Mouse (Mus musculus) MEL (cell line): ENCODE measurements around the gene Cdk18. TPM values are rescaled to one million over a fixed set of nuclear protein-coding genes. Genes with fewer than 3 reads are reported as not detected.

Experiments used
- DNase-seq: peaks from one replicate; pipeline ENCODE4 v3.0.0; 2011; ENCODE audit warnings: low read depth, low spot score
- H3K27ac ChIP-seq: 2 replicates; pipeline ENCODE4 v1.5.1; 2012; ENCODE audit warnings: low read depth, mild to moderate bottlenecking, control low read depth, low read length, moderate library complexity; ENCODE audit not compliant: control insufficient read depth
- H3K27me3 ChIP-seq, 2 experiments: fragments of 150-350 bp in 1 of 2; sonication (generic) in 1 of 2; 2 replicates each; pipeline ENCODE4 v1.6.1; 2012; ENCODE audit warnings: low read length in 2 of 2, mild to moderate bottlenecking in 2 of 2, improper control_type of control experiment in 1 of 2, moderate library complexity in 1 of 2; ENCODE audit not compliant: insufficient read depth in 2 of 2, control insufficient read depth in 1 of 2
- H3K36me3 ChIP-seq, 2 experiments: 2 replicates each; pipeline ENCODE4 v1.6.1; 2012 to 2014; ENCODE audit warnings: low read length in 2 of 2, improper control_type of control experiment in 1 of 2, inconsistent platforms in 1 of 2, mild to moderate bottlenecking in 1 of 2; ENCODE audit not compliant: insufficient read depth in 2 of 2, control insufficient read depth in 1 of 2
- H3K4me1 ChIP-seq, 2 experiments: fragments of 150-350 bp in 1 of 2; sonication (generic) in 1 of 2; 2 replicates each; pipeline ENCODE4 v1.6.1; 2012; ENCODE audit warnings: low read length in 2 of 2, improper control_type of control experiment in 1 of 2, mild to moderate bottlenecking in 1 of 2; ENCODE audit not compliant: insufficient read depth in 2 of 2, control insufficient read depth in 1 of 2
- H3K4me3 ChIP-seq, 2 experiments: fragments of 150-350 bp in 1 of 2; sonication (generic) in 1 of 2; 2 replicates each; pipeline ENCODE4 v1.5.1; 2012; ENCODE audit warnings: low read depth in 2 of 2, low read length in 2 of 2, mild to moderate bottlenecking in 2 of 2, moderate library complexity in 2 of 2, control low read depth in 1 of 2, improper control_type of control experiment in 1 of 2; ENCODE audit not compliant: control insufficient read depth in 1 of 2, insufficient read depth in 1 of 2
- H3K79me2 ChIP-seq: 2 replicates; pipeline ENCODE4 v1.6.1; 2012; ENCODE audit warnings: mild to moderate bottlenecking, low read length, moderate library complexity; ENCODE audit not compliant: control insufficient read depth, poor library complexity, insufficient read depth
- H3K9ac ChIP-seq: 2 replicates; pipeline ENCODE4 v1.6.1; 2012; ENCODE audit warnings: low read depth, mild to moderate bottlenecking, control low read depth, low read length, moderate library complexity; ENCODE audit not compliant: control insufficient read depth, poor library complexity, severe bottlenecking
- H3K9me3 ChIP-seq: fragments of 150-350 bp; sonication (generic); replicated peaks from 2 replicates; pipeline ENCODE4 v1.6.1; 2012; ENCODE audit warnings: mild to moderate bottlenecking, low read length, improper control_type of control experiment, moderate library complexity; ENCODE audit not compliant: insufficient read depth
- BHLHE40 ChIP-seq: IDR thresholded peaks from 2 replicates; pipeline ENCODE4 v1.6.1; 2012; ENCODE audit warnings: low read depth, mild to moderate bottlenecking, inconsistent platforms, low read length, improper control_type of control experiment, borderline replicate concordance
- CHD1 ChIP-seq: IDR thresholded peaks from 2 replicates; pipeline ENCODE4 v1.6.1; 2012; ENCODE audit warnings: low read depth, mild to moderate bottlenecking, inconsistent platforms, low read length, improper control_type of control experiment
- CHD2 ChIP-seq: IDR thresholded peaks from 2 replicates; pipeline ENCODE4 v1.6.1; 2011; ENCODE audit warnings: low read length, improper control_type of control experiment
- CTCF ChIP-seq, 3 experiments: IDR thresholded peaks in 2 of 3; conservative IDR thresholded peaks in 1 of 3; 2 replicates each; pipeline ENCODE4 v1.5.1; 2011 to 2012; ENCODE audit warnings: low read length in 3 of 3, low read depth in 2 of 3, mild to moderate bottlenecking in 2 of 3, improper control_type of control experiment in 1 of 3, inconsistent platforms in 1 of 3, mixed read lengths in 1 of 3, moderate library complexity in 1 of 3; ENCODE audit not compliant: control insufficient read depth in 1 of 3, insufficient read depth in 1 of 3, poor library complexity in 1 of 3, severe bottlenecking in 1 of 3
- ELF1 ChIP-seq: IDR thresholded peaks from 2 replicates; pipeline ENCODE4 v1.6.1; 2014; ENCODE audit warnings: low read depth, mild to moderate bottlenecking, inconsistent platforms, low read length, improper control_type of control experiment, moderate library complexity
- EP300 ChIP-seq, 2 experiments: IDR thresholded peaks; 2 replicates each; pipeline ENCODE4 v1.6.1; 2011; ENCODE audit warnings: improper control_type of control experiment in 2 of 2, low read length in 2 of 2, low read depth in 1 of 2, mild to moderate bottlenecking in 1 of 2
- JUND ChIP-seq: IDR thresholded peaks from 2 replicates; pipeline ENCODE4 v1.6.1; 2011; ENCODE audit warnings: low read depth, mild to moderate bottlenecking, improper control_type of control experiment, low read length
- KAT2A ChIP-seq: conservative IDR thresholded peaks from 2 replicates; pipeline ENCODE4 v1.6.1; 2012; ENCODE audit warnings: low read depth, low read length, improper control_type of control experiment, inconsistent platforms
- MAX ChIP-seq: IDR thresholded peaks from 2 replicates; pipeline ENCODE4 v1.6.1; 2011; ENCODE audit warnings: low read length, improper control_type of control experiment
- MXI1 ChIP-seq: IDR thresholded peaks from 2 replicates; pipeline ENCODE4 v1.6.1; 2011; ENCODE audit warnings: mild to moderate bottlenecking, low read depth, low read length, improper control_type of control experiment
- MYB ChIP-seq: IDR thresholded peaks from 2 replicates; pipeline ENCODE4 v1.6.1; 2011; ENCODE audit warnings: mild to moderate bottlenecking, low read depth, low read length, improper control_type of control experiment
- NRF1 ChIP-seq: IDR thresholded peaks from 2 replicates; pipeline ENCODE4 v1.6.1; 2014; ENCODE audit warnings: low read depth, mild to moderate bottlenecking, inconsistent platforms, low read length, improper control_type of control experiment, moderate library complexity; ENCODE audit not compliant: poor library complexity, insufficient read depth, severe bottlenecking
- RAD21 ChIP-seq: IDR thresholded peaks from 2 replicates; pipeline ENCODE4 v1.6.1; 2011; ENCODE audit warnings: mild to moderate bottlenecking, low read depth, low read length, improper control_type of control experiment
- RCOR1 ChIP-seq: IDR thresholded peaks from 2 replicates; pipeline ENCODE4 v1.6.1; 2012; ENCODE audit warnings: low read depth, mild to moderate bottlenecking, inconsistent platforms, low read length, improper control_type of control experiment
- TCF12 ChIP-seq: IDR thresholded peaks from 2 replicates; pipeline ENCODE4 v1.6.1; 2014; ENCODE audit warnings: low read depth, mild to moderate bottlenecking, inconsistent platforms, low read length, improper control_type of control experiment, moderate library complexity
- ZKSCAN1 ChIP-seq: IDR thresholded peaks from 2 replicates; pipeline ENCODE4 v1.6.1; 2012; ENCODE audit warnings: low read depth, mild to moderate bottlenecking, inconsistent platforms, low read length, improper control_type of control experiment, moderate library complexity
- ZMIZ1 ChIP-seq: IDR thresholded peaks from 2 replicates; pipeline ENCODE4 v1.6.1; 2012; ENCODE audit warnings: low read depth, mild to moderate bottlenecking, inconsistent platforms, low read length, improper control_type of control experiment, moderate library complexity
- ZNF384 ChIP-seq: IDR thresholded peaks from 2 replicates; pipeline ENCODE4 v1.6.1; 2012; ENCODE audit warnings: low read depth, mild to moderate bottlenecking, inconsistent platforms, low read length, improper control_type of control experiment
- polyA plus RNA-seq, 2 experiments: library from polyadenylated mRNA; stranded (reverse) in 1 of 2; unstranded in 1 of 2; fragments of >175 nt in 1 of 2; fragments of >200 nt in 1 of 2; gene quantifications; 2 replicates each; pipeline versions ENCODE4 v1.2.1 to v1.2.4; 2012; ENCODE audit warnings: low replicate concordance in 2 of 2, low read depth in 1 of 2; ENCODE audit not compliant: insufficient read length in 2 of 2, insufficient read depth in 1 of 2, missing spikeins in 1 of 2
- total RNA-seq: library from RNA; depleted of rRNA; stranded (reverse); fragments of 300-350 nt; gene quantifications from 2 replicates; pipeline ENCODE4 v1.2.3, GENCODE M21; 2012

Cdk18 gene
- total and polyA plus RNA-seq, 3 experiments = 1.3 to 15.7 TPM; not detected in 1

DNA sequence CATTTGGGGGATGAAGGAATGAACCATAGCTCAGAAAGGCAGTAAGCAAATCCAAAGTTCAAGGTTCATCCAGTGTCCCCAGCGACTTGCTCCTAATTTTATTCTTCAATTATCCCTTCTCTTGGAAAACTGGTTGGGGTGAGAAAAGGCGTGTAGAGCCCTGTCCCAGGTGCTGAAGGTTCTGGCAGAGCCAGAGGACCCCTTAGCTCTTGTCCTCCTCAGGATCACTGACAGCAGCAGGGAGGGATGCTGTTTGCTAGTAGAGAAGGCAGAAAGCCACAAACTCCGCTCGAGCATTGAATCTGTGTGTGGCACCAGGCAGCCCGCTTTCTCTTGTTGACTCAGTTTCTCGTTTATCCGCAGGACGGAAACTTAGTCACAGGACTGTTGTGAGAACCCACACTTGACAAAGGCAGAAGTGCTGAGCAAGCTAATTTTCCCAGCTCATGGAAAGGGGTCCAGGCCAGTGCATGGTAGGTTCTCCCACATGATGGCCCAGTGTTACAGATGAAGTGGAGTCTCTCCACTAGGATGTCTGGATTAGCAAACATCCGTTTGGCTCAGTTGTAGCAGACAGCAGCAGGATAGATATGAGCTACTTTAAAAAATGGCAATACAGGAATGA is 49.1 kb upstream of the Cdk18 start:
- H3K4me3 ChIP-seq = no peak overlapping the region
- no peaks in the 10 kb centered on the region for H3K79me2 ChIP-seq
- H3K27me3 ChIP-seq = peaks cover 0 to 4% of the 10 kb centered on the region in 2 experiments; a peak in 3 of 4 replicates

DNA sequence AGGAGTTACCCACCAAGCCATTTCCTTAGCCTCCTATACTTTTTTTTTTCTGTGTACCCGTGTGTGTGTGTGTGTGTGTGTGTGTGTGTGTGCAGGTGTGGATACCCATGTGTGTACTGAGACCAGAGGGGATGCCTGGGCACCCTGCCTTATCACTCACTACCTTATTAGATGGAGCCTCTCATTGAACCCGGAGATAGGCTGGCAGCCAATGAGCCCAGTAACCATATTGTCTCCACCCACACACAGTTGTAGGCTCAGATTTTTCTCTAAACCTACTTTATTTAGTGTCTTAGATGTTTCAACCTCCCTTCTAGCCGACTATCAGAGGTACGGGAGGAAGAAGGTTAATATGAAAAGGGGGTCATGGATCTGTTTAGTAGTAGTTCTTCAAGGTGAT is 46.8 kb upstream of the Cdk18 start:
- H3K9me3 ChIP-seq = no peaks in the 10 kb centered on the region
- peaks cover 7 to 8% of the 10 kb centered on the region in 2 experiments for H3K27me3 ChIP-seq
- H3K36me3 ChIP-seq = no peaks in the 10 kb centered on the region
- H3K79me2 ChIP-seq = no peaks in the 10 kb centered on the region
- H3K9ac ChIP-seq = no peak overlapping the region
- no peak overlapping the region for H3K4me3 ChIP-seq
- DNase-seq = no peak
- H3K4me1 ChIP-seq = no peaks in the 10 kb centered on the region
- no peak overlapping the region for H3K27ac ChIP-seq
- TF ChIP-seq EP300 (IDR thresholded peaks at IDR 0.05; ENCODE audit: low read depth in 1 of 2, low read length in 2 of 2) (0 out of 4 replicates have a peak, but pooled peaks of 1 of the 2 experiments have one; percentile 18), TCF12 (peak; percentile 9; the same call in 1 of the 2 replicates), ZNF384 (no peak)

More for the DNA sequence above, 49.1 kb upstream of the Cdk18 start:
- TF ChIP-seq EP300 (IDR thresholded peaks at IDR 0.05; ENCODE audit: low read depth in 1 of 2, low read length in 2 of 2) (no peak), ZMIZ1 (no peak), JUND (no peak), BHLHE40 (no peak), RCOR1 (no peak), CHD1 (no peak), KAT2A (no peak), ZNF384 (no peak), MAX (no peak)
- Histone ChIP-seq H3K9ac (no peak overlapping the region), H3K4me1 (no peaks in the 10 kb centered on the region), H3K36me3 (no peaks in the 10 kb centered on the region), H3K9me3 (no peaks in the 10 kb centered on the region), H3K27ac (no peak overlapping the region)
- DNase-seq = peak; percentile 12

DNA sequence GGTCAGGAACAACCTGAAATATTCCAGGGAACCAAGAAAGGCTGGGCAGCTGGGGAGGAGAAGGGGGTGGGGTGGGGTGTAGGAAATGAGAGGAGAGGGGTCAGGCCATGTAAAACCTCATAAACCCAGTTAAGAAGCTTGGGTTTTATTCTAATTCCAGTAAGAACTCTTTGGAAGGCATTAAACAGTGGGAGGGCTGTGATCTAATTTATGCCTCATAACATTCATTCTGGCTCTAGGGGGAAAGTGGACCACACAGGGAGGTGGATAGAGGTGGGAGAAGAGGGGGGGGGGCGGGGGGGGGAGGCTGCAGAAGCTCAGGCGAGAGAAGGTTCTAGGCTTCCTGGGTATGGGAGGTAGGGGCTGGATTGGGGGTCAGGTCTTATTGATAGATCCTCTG is 32.1 kb upstream of the Cdk18 start:
- peaks cover 0 to 7% of the 10 kb centered on the region in 2 experiments; a peak in 1 of 4 replicates for H3K4me1 ChIP-seq
- no peak for DNase-seq
- TF ChIP-seq MXI1 = no peak
- TF ChIP-seq CHD2 = no peak
- no peak for TF ChIP-seq RAD21
- no peak for TF ChIP-seq CTCF (IDR thresholded peaks at IDR 0.05 in 2 of 3, conservative IDR thresholded peaks at IDR 0.05 in 1 of 3; ENCODE audit: control insufficient read depth in 1 of 3, insufficient read depth in 1 of 3, low read depth in 2 of 3, low read length in 3 of 3, poor library complexity in 1 of 3, severe bottlenecking in 1 of 3)
- TF ChIP-seq ZMIZ1 = no peak
- no peak for TF ChIP-seq ELF1
- no peak for TF ChIP-seq CHD1
- no peak for TF ChIP-seq NRF1
- no peak for TF ChIP-seq ZKSCAN1
- no peak for TF ChIP-seq MAX
- no peak for TF ChIP-seq MYB
- H3K36me3 ChIP-seq = no peaks in the 10 kb centered on the region; a peak in 1 of 4 replicates
- H3K9ac ChIP-seq = no peak overlapping the region
- peaks cover 17 to 32% of the 10 kb centered on the region in 2 experiments for H3K27me3 ChIP-seq
- H3K27ac ChIP-seq = no peak overlapping the region
- H3K4me3 ChIP-seq = no peak overlapping the region
- no peaks in the 10 kb centered on the region for H3K79me2 ChIP-seq
- H3K9me3 ChIP-seq = no peaks in the 10 kb centered on the region
